Mouse (Mus musculus): Measurements from ENCODE around the gene Tmem170. TPM values are rescaled to one million over a fixed set of nuclear protein-coding genes. Genes with fewer than 3 reads are reported as not detected.
A peak's percentile ranks its signal among the peaks of the same experiment; 100 is the strongest.

The Tmem170 gene
- 1 to 10 TPM; 3.4 to 4.1 (median 3.6) TPM for total RNA-seq (2022)

DNA sequence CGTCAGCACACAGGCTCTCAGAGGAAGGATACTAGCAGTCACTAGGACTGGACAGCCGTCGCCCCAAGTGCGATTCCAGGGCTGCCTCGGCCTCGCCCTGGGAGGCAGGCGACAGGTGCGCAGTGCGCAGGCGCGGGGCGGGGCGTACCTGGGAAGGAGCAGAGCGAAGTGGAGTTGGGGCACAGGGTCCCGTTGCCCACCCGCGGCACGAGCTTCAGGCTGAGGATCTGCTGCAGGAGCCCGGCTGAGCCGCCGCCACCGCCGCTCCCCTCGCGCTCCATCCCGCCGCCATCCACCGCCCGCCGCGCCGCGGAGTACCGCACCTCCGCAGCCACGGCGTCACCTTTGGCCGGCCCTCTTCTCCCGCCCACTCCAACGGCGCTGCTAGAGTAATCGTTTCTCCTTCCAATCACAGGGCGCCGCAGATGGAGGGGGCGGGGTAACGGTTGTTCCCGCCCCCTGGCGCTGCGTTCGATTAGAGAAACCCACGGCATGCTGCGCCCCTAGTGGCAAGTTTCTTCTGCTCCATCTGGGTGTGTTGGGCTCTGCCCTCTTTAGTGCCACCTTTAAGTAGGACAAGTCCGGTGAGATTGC, at the start of gene Tmem170:
Gene Tmem170, minus strand, starts transcription at position 396 of the 594 bp plus-strand sequence.
- DNase-seq (ENCODE audit: low spot score in 2 of 2), result peak; percentile 97 to 98

GRCm38 (mm10) chr8:111924976-111925375, 48.4 kb upstream of the Tmem170 start:
- no peak for DNase-seq (ENCODE audit: low spot score in 2 of 2)

- DNase-seq (ENCODE audit: low spot score in 2 of 2), result no peak
Measured at GRCm38 (mm10) chr8:111923383-111923804, 46.8 kb upstream of the Tmem170 start.

DNA sequence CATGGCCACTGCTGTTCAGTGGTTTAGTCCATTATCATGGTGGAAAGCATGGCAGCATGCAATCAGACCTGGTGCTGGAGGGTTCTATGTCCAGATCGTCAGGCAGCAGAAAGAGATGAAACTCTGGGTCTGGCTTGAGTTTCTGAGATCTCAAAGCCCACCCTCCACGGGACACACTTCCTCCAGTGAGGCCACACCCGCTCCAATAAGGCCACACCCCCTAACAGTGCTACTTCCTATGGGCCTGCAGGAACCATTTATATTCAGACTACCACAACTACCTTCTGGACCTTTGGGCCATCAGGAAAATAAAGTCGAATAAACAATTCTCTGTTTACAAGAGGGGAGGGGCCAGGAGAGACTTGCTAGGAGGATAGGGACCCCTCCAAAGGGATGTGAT, 44.4 kb upstream of the Tmem170 start:
- DNase-seq (ENCODE audit: low spot score in 2 of 2), result no peak

- DNase-seq (ENCODE audit: low spot score in 2 of 2), result no peak
Measured at GRCm38 (mm10) chr8:111919663-111920062, 43.1 kb upstream of the Tmem170 start.

DNA sequence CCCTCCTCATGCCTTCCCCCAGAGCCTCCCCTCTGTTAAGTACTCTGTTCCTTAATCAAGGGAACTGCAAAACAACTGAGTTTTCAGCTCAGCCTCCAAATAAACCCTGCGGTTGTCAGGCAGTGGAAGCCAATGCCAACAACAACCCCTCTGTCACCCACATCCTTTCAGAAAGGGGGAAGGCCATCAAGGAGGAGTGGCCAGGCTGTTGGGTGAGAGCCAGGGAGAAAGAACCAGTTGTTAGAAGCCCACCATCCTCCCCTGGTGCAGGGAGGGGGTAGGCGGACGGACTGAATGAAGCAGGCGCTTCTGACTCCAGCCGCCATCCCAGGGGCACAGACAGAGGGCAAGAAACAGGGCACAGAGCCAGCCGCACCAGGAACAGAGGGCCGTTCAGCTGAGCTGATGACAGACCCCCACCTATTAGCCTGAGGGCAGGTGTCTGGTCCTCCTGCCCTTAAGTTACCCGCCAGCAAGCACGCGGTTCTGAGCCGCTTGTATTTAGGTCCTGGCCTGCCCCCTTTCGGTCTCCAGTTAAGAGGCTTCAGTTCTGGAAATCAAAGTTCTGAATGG, 36.4 kb upstream of the Tmem170 start:
- peak in 1 of 2 experiments; percentile 36 for DNase-seq (ENCODE audit: low spot score in 2 of 2)

GRCm38 (mm10) chr8:111911572-111911971, 35.0 kb upstream of the Tmem170 start:
- peak in 1 of 2 experiments; percentile 44 for DNase-seq (ENCODE audit: low spot score in 2 of 2)

- DNase-seq (ENCODE audit: low spot score in 2 of 2), result no peak
Measured at GRCm38 (mm10) chr8:111909621-111910450, 33.3 kb upstream of the Tmem170 start, which contains the start of gene Chst5. Gene Chst5 (minus strand): TSS chr8:111910447.

GRCm38 (mm10) chr8:111905500-111906121, 29.1 kb upstream of the Tmem170 start:
- DNase-seq (ENCODE audit: low spot score in 2 of 2), result no peak

- no peak for DNase-seq (ENCODE audit: low spot score in 2 of 2)
Measured at GRCm38 (mm10) chr8:111902080-111902479, 25.5 kb upstream of the Tmem170 start.

- no peak for DNase-seq (ENCODE audit: low spot score in 2 of 2)
Measured at GRCm38 (mm10) chr8:111898586-111898985, 22.0 kb upstream of the Tmem170 start.

DNA sequence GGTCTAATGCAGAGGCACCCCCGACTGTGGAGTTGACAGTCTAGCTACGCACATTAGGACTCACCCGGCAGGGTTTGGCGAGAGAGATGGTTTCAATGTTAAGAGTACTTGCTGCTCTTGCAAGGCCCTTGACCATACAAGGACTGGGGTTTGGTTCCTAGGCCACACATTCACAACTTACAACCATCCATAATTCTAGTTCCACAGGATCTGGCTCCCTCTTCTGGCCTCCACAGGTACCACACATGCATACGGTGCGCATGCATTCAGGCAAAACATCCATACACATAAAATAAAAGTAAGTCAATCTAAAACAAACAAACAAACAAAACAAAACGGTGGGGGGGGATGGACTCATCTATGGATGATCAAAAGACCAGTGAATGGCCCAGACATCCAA, 18.4 kb upstream of the Tmem170 start:
- DNase-seq (ENCODE audit: low spot score in 2 of 2), result no peak

DNA sequence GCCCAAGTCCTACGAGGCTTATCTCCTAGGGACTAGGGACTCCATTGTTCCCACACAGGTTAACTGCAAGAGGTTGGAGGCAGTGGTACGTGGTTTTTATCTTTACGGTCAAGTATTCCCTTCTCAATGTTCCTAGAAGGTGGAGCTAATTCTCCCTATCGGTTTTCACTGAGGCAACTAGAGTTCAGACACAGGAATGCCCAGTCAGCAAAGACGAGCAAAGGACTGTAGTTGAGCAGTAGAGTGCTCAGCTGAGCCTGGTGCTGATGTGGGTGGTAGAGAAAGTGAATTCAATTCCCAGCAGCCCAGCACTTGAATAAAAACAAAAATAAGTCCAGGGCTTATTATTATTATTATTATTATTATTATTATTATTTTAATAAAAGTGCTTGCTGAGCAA, 16.1 kb upstream of the Tmem170 start:
- no peak for DNase-seq (ENCODE audit: low spot score in 2 of 2)

DNA sequence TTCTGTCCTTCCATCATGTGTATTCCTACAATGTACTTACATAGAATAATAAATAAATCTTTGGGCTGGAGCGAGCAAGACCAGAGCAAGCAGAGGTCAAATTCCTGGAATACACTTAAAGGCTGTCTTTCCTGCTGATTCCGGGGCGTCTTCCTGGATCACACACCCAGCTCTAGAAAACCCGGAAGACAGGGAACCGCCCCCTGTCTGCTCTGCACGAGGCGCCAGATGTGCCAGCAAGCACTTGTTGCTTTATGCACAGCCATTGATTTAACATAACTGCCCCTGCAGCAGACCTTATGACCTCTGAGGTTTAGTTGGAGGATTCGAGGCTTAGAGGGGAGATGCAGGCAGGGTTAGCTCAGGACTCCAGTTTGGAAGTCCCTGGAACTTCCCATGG, 15.4 kb upstream of the Tmem170 start:
- no peak for DNase-seq (ENCODE audit: low spot score in 2 of 2)

DNA sequence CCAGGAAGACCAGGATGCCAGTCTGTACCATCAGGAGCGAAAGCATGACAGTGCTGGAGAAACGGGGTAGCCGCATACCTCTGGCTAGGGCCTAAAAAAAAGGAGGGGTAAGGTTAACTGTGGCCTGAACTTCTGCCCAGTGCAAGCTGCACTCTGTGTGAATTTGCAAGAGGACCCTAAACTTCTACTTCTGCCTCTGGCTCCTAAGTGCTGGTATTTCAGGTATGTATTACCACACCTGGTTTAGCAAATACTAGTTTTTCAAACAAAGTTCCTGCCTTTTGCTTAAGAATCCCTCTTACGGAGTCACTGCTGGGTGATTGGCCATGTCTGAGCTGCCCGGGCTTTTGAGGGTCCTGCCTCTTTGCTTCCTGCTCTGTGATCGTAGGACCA, 14.4 kb upstream of the Tmem170 start:
- DNase-seq (ENCODE audit: low spot score in 2 of 2), result no peak

DNA sequence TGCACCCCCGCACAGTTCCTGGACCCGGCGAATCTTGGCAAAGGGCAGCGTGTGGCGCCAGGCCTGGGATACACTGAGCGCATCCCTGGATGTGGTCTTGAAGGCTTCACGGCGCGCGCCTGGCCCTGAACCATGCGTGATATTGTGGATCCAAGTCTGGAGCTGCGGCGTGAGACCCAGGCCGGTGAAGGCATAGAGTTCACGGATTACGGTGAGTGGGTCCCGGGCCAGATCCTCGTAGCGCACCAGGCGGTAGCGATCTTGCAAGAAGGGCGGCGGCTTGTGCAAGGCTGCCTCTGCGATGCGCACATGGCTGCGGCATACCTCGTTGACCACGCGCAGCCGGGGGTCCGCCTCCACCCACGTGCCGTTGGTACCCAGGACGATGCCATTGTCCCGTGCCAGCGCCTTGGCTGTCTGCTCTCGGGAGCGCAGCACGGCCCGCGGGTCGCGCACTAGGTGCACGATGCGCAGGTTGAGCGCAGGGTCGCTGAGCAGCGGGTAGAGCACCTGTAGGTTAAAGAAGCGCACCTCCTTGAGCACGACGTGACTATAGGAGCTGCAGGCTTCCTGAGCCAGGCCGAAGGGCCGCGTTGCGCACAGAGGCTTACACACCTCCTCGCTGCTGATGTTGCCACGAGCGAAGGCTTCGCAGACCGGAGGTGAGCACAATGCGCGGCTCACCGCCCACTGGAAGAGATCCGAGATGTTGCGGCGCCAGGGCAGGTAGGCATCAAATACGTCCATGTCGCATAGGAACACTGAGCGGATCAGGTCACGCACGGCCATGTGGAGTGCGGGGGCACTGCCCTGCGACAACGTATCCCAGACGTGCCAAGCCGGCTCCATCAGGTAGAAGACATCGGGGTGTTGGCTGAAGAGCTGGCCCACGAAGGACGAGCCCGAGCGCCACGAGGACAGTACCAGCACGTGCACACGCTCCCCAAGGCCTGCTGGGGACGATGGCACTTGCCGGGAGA, 13.7 kb upstream of the Tmem170 start:
- DNase-seq (ENCODE audit: low spot score in 2 of 2), result no peak

DNA sequence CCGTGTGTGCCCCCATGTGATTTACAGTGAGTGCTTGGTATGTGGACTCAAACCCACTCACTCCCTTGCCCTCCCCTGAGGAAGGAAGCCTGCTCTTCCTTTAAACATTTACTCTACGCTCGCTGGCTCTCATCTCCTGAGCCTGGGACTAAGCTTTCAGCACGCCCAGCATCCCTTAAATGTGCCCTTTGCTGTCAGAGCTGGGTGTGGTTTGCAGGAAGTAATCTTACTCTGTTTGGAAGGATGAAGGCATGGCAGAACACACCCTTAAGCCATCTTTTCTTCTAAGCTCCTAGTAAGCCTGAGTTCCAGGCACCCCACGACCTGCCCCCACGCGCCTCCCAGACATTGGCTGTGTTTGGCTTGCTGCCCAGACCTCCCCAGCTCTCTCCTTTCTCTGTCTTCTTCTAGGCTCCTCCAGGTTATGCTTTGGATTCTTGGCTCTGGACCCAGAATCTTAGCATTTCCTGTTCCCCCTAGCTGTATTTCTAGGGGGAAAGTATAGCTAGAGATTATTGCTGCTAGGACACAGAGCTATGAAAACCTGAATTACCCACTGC, 11.6 kb upstream of the Tmem170 start:
- DNase-seq (ENCODE audit: low spot score in 2 of 2), result no peak

GRCm38 (mm10) chr8:111887479-111887878, 10.9 kb upstream of the Tmem170 start:
- no peak for DNase-seq (ENCODE audit: low spot score in 2 of 2)

- no peak for DNase-seq (ENCODE audit: low spot score in 2 of 2)
Measured at GRCm38 (mm10) chr8:111883615-111884014, 7.1 kb upstream of the Tmem170 start.

- no peak for DNase-seq (ENCODE audit: low spot score in 2 of 2)
Measured at GRCm38 (mm10) chr8:111881591-111881990, 5.0 kb upstream of the Tmem170 start.
